Mouse (Mus musculus): Measurements from ENCODE around the gene Hoxa3. TPM values are rescaled to one million over a fixed set of nuclear protein-coding genes. Genes with fewer than 3 reads are reported as not detected.

Gene Hoxa3
- polyA plus RNA-seq, 2 experiments: 3.4 to 12.0 TPM

DNA sequence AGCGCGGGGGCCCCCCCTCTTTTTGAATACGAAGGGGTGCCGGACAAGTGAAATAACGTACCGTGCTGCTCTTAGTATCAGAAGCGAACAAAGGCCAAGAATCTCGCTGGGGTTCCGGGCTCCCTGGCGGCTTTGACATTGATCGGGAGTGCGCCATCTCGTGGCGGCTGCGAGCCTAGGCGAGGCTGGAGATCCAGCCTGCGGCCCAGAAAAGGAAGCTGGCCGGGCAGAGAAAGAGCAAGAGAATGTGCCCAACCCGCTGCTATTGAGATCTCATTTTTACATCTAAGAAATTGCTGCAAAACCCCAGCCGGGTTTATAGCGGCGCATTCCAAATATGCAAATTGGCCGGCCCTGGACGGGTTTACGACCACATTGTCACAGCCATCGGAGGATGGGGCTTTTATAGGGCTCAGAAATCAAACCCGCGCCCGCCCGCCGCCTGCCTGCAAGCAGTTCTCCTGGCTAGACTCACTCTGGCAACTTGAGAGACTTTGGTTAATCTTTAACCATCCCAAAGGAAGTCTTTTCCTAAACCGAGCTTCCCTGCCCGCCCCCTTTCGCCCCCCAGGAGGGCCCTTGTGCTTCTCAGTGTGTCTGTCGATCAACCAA is 27.4 kb upstream of the Hoxa3 start, which contains the start of gene Hoxa10:
Gene Hoxa10, minus strand, starts transcription at position 466 of the 612 bp plus-strand sequence.
- peak within 1 kb of the TSS; percentile 96 for H3K4me2 ChIP-seq (replicated peaks; ENCODE audit: low read depth, low read length, severe bottlenecking)
- peak within 1 kb of the TSS; percentile 100 for H3K9ac ChIP-seq (ENCODE audit: low read depth, low read length, severe bottlenecking)
- peak within 1 kb of the TSS; percentile 90 for H3K4me3 ChIP-seq (replicated peaks; ENCODE audit: low read length)
- H3K27me3 ChIP-seq (ENCODE audit: control insufficient read depth, insufficient read depth, low read length): no peaks in the 10 kb centered on the region
- 2% methylated on average over 35 of the region's 35 CpGs for WGBS
- peak; percentile 43; the same call in 1 of the 2 replicates for TF ChIP-seq POLR2A (IDR thresholded peaks at IDR 0.05; ENCODE audit: borderline replicate concordance, extremely low read depth, insufficient read depth, insufficient read length)
- peak within 1 kb of the TSS; percentile 99 for H3K27ac ChIP-seq (replicated peaks; ENCODE audit: low read depth, low read length)
- H3K9me3 ChIP-seq (ENCODE audit: control insufficient read depth, low read length): no peaks in the 10 kb centered on the region
- peaks cover 38% of the 10 kb centered on the region for H3K4me1 ChIP-seq (ENCODE audit: control insufficient read depth, insufficient read depth, low read length)
- ATAC-seq (ENCODE audit: low FRiP score, low read depth) (peak; percentile 55), DNase-seq (ENCODE audit: low spot score) (peak; percentile 95)
- 0 out of 2 replicates have a peak, but pooled peaks cover 6% of the 10 kb centered on the region for H3K36me3 ChIP-seq (ENCODE audit: control insufficient read depth, insufficient read depth, low read length)

DNA sequence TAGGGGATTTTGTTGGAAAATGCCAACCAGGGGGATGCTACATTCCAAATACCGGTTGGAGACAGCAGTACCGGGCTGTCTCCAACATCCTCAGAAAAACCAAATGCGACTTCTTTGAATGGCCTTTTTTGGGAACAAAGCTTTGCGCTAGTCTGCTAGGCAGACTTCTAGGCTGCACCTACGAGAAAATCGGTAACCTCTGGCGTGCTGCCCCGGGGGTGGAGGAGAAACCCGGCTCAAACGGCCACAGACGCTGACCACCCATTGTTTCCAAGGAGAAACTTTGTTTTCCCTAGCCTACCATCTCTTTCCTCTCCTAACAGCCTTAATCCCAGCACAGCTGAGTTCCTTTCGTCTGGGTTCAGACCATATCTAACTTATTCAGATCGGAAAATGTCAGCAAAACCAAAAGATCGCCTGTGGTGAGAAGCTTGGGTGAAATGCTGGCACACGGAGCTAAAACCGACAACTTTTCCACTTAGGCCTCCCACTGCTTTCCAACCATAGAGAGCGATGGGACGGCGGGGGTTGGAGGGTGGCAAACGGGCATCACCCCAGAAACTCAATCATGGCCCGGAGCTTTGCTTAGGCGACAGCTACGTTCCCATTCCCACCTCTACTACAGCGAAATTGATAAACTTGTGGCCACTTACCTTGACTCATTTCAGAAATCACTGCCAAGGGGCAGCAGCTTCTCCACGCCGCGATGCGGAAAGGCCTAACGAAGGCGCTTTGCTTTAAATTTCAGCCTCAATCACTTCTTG is 26.7 kb upstream of the Hoxa3 start:
- H3K4me1 ChIP-seq (ENCODE audit: control insufficient read depth, insufficient read depth, low read length): peaks cover 40% of the 10 kb centered on the region
- peak overlapping the region; percentile 96 for H3K4me2 ChIP-seq (replicated peaks; ENCODE audit: low read depth, low read length, severe bottlenecking)
- H3K4me3 ChIP-seq (replicated peaks; ENCODE audit: low read length): peak overlapping the region; percentile 90
- H3K36me3 ChIP-seq (ENCODE audit: control insufficient read depth, insufficient read depth, low read length): 0 out of 2 replicates have a peak, but pooled peaks cover 6% of the 10 kb centered on the region
- H3K27ac ChIP-seq (replicated peaks; ENCODE audit: low read depth, low read length): peak overlapping the region; percentile 99
- H3K9ac ChIP-seq (ENCODE audit: low read depth, low read length, severe bottlenecking): peak overlapping the region; percentile 100
- under 1% methylated on average over 30 of the region's 30 CpGs for WGBS
- no peak for ATAC-seq (ENCODE audit: low FRiP score, low read depth)
- no peak for TF ChIP-seq POLR2A (IDR thresholded peaks at IDR 0.05; ENCODE audit: borderline replicate concordance, extremely low read depth, insufficient read depth, insufficient read length)
- no peaks in the 10 kb centered on the region for H3K9me3 ChIP-seq (ENCODE audit: control insufficient read depth, low read length)
- no peaks in the 10 kb centered on the region for H3K27me3 ChIP-seq (ENCODE audit: control insufficient read depth, insufficient read depth, low read length)
- DNase-seq (ENCODE audit: low spot score): no peak

GRCm38 (mm10) chr6:52238976-52239375 is 25.8 kb upstream of the Hoxa3 start:
- Histone ChIP-seq H3K27ac (replicated peaks; ENCODE audit: low read depth, low read length) (peak overlapping the region; percentile 99), H3K4me2 (replicated peaks; ENCODE audit: low read depth, low read length, severe bottlenecking) (peak overlapping the region; percentile 96), H3K36me3 (ENCODE audit: control insufficient read depth, insufficient read depth, low read length) (peaks cover 9% of the 10 kb centered on the region), H3K4me1 (ENCODE audit: control insufficient read depth, insufficient read depth, low read length) (peaks cover 39% of the 10 kb centered on the region), H3K4me3 (replicated peaks; ENCODE audit: low read length) (peak overlapping the region; percentile 90), H3K9me3 (ENCODE audit: control insufficient read depth, low read length) (no peaks in the 10 kb centered on the region), H3K27me3 (ENCODE audit: control insufficient read depth, insufficient read depth, low read length) (no peaks in the 10 kb centered on the region), H3K9ac (ENCODE audit: low read depth, low read length, severe bottlenecking) (peak overlapping the region; percentile 100)
- 4% methylated on average over 7 of the region's 7 CpGs for WGBS
- TF ChIP-seq POLR2A (IDR thresholded peaks at IDR 0.05; ENCODE audit: borderline replicate concordance, extremely low read depth, insufficient read depth, insufficient read length): no peak
- DNase-seq (ENCODE audit: low spot score): no peak
- ATAC-seq (ENCODE audit: low FRiP score, low read depth): no peak

DNA sequence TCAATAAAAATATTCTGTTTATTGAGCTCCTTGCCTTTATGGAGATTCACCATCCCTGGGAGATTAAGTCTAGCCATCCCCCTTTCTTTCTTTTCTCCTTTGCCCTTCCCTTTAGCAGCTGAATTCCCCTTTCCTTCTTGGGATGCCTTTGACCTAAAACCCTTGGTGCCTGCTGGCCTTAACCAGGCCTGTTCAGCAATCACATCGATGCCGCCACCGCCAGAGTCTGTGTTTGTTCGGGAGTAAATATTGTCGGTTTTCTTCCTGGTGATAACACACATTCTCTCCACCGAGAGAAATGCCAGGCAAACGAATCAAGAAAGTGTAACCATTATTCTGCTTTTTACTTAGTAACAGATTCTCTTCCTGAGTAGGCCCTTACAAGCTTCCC is 25.0 kb upstream of the Hoxa3 start:
- Histone ChIP-seq H3K9ac (ENCODE audit: low read depth, low read length, severe bottlenecking) (peak overlapping the region; percentile 100), H3K36me3 (ENCODE audit: control insufficient read depth, insufficient read depth, low read length) (peaks cover 17% of the 10 kb centered on the region), H3K27ac (replicated peaks; ENCODE audit: low read depth, low read length) (peak overlapping the region; percentile 99), H3K4me3 (replicated peaks; ENCODE audit: low read length) (peak overlapping the region; percentile 90), H3K27me3 (ENCODE audit: control insufficient read depth, insufficient read depth, low read length) (no peaks in the 10 kb centered on the region), H3K9me3 (ENCODE audit: control insufficient read depth, low read length) (no peaks in the 10 kb centered on the region), H3K4me1 (ENCODE audit: control insufficient read depth, insufficient read depth, low read length) (peaks cover 31% of the 10 kb centered on the region), H3K4me2 (replicated peaks; ENCODE audit: low read depth, low read length, severe bottlenecking) (peak overlapping the region; percentile 96)
- DNase-seq (ENCODE audit: low spot score) (no peak), ATAC-seq (ENCODE audit: low FRiP score, low read depth) (no peak)
- TF ChIP-seq POLR2A (IDR thresholded peaks at IDR 0.05; ENCODE audit: borderline replicate concordance, extremely low read depth, insufficient read depth, insufficient read length): no peak
- 7% methylated on average over 7 of the region's 7 CpGs for WGBS

- peaks cover 25% of the 10 kb centered on the region for H3K4me1 ChIP-seq (ENCODE audit: control insufficient read depth, insufficient read depth, low read length)
- no peaks in the 10 kb centered on the region for H3K9me3 ChIP-seq (ENCODE audit: control insufficient read depth, low read length)
- no peak for TF ChIP-seq POLR2A (IDR thresholded peaks at IDR 0.05; ENCODE audit: borderline replicate concordance, extremely low read depth, insufficient read depth, insufficient read length)
- ATAC-seq (ENCODE audit: low FRiP score, low read depth) (no peak), DNase-seq (ENCODE audit: low spot score) (no peak)
- no peaks in the 10 kb centered on the region for H3K27me3 ChIP-seq (ENCODE audit: control insufficient read depth, insufficient read depth, low read length)
- peak overlapping the region; percentile 90 for H3K4me3 ChIP-seq (replicated peaks; ENCODE audit: low read length)
- WGBS: 8% methylated on average over 10 of the region's 10 CpGs
- H3K4me2 ChIP-seq (replicated peaks; ENCODE audit: low read depth, low read length, severe bottlenecking): peak overlapping the region; percentile 96
- peak overlapping the region; percentile 100 for H3K9ac ChIP-seq (ENCODE audit: low read depth, low read length, severe bottlenecking)
- peaks cover 20% of the 10 kb centered on the region for H3K36me3 ChIP-seq (ENCODE audit: control insufficient read depth, insufficient read depth, low read length)
- peak overlapping the region; percentile 99 for H3K27ac ChIP-seq (replicated peaks; ENCODE audit: low read depth, low read length)
Observed at GRCm38 (mm10) chr6:52237346-52238154, 24.4 kb upstream of the Hoxa3 start.
